ENCODE assay signal across 19 mouse cellular contexts in genomic region chr6:90557077-90557476, GRCm38 (mm10).
"Had no signal": no experiment of that assay in that cellular context is flagged by ENCODE, and none has a peak within 500 bp of the region (broad histone marks: within the 10 kb centered on the region; RNA-seq: fewer than 3 reads in every experiment).

No protein-coding gene starts in this region.

- DNase-seq: forebrain, postnatal 0 days; gastrocnemius, postnatal 10 days; gastrocnemius, postnatal 36 days; heart, postnatal 10 days; kidney, adult 8-10 months; kidney, postnatal 10 days; layer of hippocampus, adult 9-11 months; layer of hippocampus, postnatal 36 days; left cerebral cortex, postnatal 4 days; liver, embryonic 13.5 days had no signal

- H3K9ac ChIP-seq: forebrain, postnatal 0 days; heart, embryonic 12.5 days; hindbrain, embryonic 13.5 days; hindbrain, embryonic 15.5 days; limb, embryonic 13.5 days; limb, embryonic 15.5 days; liver, embryonic 13.5 days; liver, embryonic 15.5 days had no signal

- H3K27me3 ChIP-seq: hindbrain, embryonic 13.5 days; hindbrain, embryonic 15.5 days; limb, embryonic 13.5 days; limb, embryonic 15.5 days; liver, embryonic 13.5 days; liver, embryonic 15.5 days had no signal

- ATAC-seq: forebrain, postnatal 0 days; hindbrain, postnatal 0 days; intestine, embryonic 16.5 days had no signal

- H3K36me3 ChIP-seq: heart, embryonic 10.5 days; heart, embryonic 12.5 days; hindbrain, embryonic 15.5 days; limb, embryonic 13.5 days; limb, embryonic 15.5 days; liver, embryonic 13.5 days; liver, embryonic 15.5 days had no signal

- H3K4me2 ChIP-seq: heart, embryonic 12.5 days; hindbrain, embryonic 13.5 days; hindbrain, embryonic 15.5 days; limb, embryonic 13.5 days; limb, embryonic 15.5 days; liver, embryonic 13.5 days; liver, embryonic 15.5 days had no signal

- H3K27ac ChIP-seq: heart, embryonic 10.5 days; hindbrain, embryonic 13.5 days; hindbrain, embryonic 15.5 days; hindbrain, postnatal 0 days; limb, embryonic 13.5 days; limb, embryonic 15.5 days; liver, embryonic 13.5 days; liver, embryonic 15.5 days had no signal

- H3K4me3 ChIP-seq: heart, embryonic 10.5 days; heart, embryonic 12.5 days; hindbrain, embryonic 13.5 days; hindbrain, embryonic 15.5 days; limb, embryonic 13.5 days; limb, embryonic 15.5 days; liver, embryonic 13.5 days; liver, embryonic 15.5 days had no signal

- H3K4me1 ChIP-seq: limb, embryonic 13.5 days; limb, embryonic 15.5 days; liver, embryonic 13.5 days had no signal

- H3K9me3 ChIP-seq: heart, embryonic 10.5 days; heart, embryonic 12.5 days; hindbrain, embryonic 13.5 days; hindbrain, embryonic 15.5 days; limb, embryonic 13.5 days; limb, embryonic 15.5 days; liver, embryonic 13.5 days; liver, embryonic 15.5 days had no signal
